Mouse (Mus musculus) layer of hippocampus, adult 9-10 months (tissue): ENCODE data around the gene Abhd14b.

Source experiments
- DNase-seq: peaks from one replicate; pipeline ENCODE4 v3.0.0; 2022; ENCODE audit warnings: low spot score

Gene Abhd14b

DNA sequence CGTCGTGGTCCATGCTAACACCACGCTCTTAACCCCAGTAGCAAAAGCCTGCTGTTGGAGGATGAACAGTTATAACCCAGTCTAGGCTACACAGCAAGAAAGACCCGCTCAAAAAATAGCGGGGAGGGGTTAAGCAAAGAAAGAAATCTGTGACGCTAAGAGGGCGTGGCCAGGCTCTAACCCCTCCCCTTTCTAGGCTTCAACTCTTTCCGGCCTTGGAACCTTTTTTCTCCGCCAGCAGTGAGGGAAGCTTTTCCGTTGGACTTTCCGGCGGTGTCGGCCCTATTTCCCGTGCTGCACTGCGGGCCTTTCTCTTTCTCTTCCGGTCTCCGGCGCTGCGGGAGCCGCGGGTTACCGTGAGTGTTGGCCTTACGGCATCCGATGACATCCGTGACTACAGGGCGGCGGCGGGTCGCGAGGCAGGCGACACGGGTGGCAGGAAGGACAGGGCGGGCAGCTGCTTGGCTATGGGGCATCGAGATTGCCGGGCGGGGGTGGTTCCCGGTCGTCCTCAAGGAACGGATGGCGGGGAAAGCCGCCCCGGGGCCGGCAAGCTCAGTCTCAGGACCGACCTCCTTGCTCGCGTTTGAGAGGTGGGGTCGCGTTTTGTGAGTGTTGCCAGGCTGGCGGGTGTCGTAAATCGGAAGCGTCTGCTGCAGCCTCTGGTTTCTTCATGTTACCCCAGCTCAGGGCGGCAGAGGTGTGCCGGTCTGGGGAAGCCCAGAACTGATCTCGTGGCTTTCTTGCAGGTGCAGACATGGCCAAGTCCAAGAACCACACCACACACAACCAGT lies 17.8 kb upstream of the Abhd14b start, which contains the start of gene Rpl29:
TSS of gene Rpl29 (plus strand) at position 234 of the 794 bp plus-strand sequence.
- DNase-seq: peak; percentile 90

DNA sequence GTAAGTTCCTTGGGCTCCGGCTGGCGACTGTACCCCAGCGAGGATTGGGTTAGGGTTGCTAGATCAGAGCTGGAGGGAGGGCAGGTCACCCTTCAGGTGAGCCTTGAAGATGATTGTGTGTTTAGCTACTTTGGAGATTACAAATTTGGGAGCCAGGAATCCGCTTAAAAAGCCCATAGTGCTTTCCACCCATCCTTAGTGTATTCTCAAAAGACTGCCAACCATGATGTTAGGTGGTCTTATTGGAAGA lies 17.3 kb upstream of the Abhd14b start:
- DNase-seq: no peak

- DNase-seq: no peak
These were observed 13.9 kb upstream of the Abhd14b start for GRCm38 (mm10) chr9:106433389-106433788.

DNA sequence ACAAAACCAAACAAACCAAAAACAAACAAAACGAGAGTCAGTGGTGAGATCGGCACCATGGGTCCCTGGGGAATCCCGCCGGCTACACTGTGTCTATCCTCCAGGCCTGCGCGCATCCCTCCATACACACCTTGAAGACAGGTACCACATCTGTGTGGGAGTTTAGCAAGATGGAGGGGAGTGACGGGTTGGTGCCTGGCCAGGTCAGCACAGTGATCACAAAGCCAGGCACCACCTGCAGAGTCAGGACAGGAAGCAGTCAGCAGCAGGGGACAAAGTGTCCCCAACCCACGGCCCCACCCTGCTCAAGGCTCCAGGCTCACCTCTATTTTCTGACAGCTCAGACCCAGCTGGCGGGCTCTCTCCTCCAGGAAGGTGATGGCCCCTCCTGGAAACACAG lies 10.7 kb upstream of the Abhd14b start:
- no peak for DNase-seq

- no peak for DNase-seq
These were observed 4.6 kb upstream of the Abhd14b start for GRCm38 (mm10) chr9:106442680-106443079.

GRCm38 (mm10) chr9:106444836-106445235 lies 2.4 kb upstream of the Abhd14b start:
- DNase-seq: no peak

DNA sequence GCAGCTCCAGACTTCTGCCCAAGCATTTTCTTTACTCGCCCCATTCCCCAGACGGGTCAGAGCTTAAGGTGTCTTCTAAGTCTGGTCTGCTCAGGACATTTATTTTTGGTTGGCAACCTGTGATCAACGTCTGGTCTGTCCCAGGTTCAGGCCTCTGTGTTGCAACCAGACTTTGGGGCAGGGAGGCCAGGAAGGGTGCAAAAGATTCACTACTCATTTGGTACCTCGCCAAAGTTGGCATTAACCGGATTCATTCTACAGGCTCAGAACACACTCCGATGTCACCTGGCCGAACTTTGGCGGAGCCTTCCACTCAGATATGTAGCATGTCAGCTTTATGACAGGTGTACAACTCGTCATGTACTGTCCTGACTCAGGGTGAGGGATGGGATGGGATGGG lies 692 bp downstream of the Abhd14b start:
- no peak for DNase-seq

GRCm38 (mm10) chr9:106448498-106449031 lies 1.3 kb downstream of the Abhd14b start:
- no peak for DNase-seq

- DNase-seq: no peak
These were observed 2.7 kb downstream of the Abhd14b start for GRCm38 (mm10) chr9:106449947-106450346.

DNA sequence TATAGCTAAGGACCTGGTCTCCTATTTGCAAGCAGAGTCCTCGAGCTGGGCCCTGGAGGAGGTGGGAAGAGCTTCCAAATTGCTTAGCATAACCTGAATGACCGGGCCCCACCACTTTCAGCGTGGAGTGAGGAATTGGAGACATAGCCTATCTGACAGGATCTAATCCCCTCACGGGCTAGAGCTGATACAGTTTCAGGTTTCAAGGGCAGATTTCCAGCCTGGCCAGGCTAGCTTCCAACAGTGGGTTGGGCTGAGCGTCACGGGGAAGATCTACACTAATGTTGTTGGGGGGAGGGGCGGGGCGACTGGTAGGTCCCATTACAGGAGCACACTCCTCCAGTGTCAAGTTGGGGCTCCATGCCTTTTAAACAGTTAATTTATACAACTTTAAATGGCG lies 3.4 kb downstream of the Abhd14b start:
- DNase-seq: no peak

- no peak for DNase-seq
These were observed 4.0 kb downstream of the Abhd14b start for GRCm38 (mm10) chr9:106451298-106451697.

DNA sequence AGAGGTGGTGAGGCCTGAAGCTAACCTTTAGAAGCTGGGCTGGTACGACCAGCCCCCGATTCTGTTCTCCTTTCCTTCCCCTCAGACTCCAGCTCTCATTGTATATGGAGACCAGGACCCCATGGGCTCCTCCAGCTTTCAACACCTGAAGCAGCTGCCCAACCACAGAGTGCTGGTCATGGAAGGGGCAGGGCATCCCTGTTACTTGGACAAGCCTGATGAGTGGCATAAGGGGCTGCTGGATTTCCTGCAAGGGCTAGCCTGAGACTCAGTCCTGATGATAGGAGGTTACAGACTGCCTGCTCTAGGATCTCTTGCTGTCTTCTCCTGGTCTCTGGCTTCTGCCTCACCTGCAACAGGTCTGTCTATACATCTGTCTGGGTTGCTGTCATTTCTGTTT lies 4.6 kb downstream of the Abhd14b start:
- DNase-seq: no peak

- DNase-seq: no peak
These were observed 5.1 kb downstream of the Abhd14b start for GRCm38 (mm10) chr9:106452351-106452750.

DNA sequence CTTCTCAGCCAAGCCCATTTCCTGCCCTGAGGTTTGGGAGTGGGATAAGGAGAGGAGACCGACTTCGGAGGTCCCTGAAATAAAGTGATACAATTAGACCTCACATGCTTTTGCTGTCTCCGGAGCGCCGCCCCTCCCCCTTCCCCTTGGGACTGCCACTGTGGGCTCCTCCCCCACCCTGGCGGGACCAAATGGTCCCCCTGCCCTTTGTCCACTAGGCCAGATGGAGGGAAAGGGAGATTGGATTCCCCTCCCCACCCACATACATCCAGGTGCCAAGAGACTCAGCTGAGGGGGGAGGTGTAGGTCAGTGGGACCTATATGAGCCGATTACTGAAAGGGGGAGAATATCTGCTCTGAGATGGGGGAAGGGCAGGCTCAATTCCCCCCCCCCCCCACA lies 5.6 kb downstream of the Abhd14b start:
- no peak for DNase-seq

DNA sequence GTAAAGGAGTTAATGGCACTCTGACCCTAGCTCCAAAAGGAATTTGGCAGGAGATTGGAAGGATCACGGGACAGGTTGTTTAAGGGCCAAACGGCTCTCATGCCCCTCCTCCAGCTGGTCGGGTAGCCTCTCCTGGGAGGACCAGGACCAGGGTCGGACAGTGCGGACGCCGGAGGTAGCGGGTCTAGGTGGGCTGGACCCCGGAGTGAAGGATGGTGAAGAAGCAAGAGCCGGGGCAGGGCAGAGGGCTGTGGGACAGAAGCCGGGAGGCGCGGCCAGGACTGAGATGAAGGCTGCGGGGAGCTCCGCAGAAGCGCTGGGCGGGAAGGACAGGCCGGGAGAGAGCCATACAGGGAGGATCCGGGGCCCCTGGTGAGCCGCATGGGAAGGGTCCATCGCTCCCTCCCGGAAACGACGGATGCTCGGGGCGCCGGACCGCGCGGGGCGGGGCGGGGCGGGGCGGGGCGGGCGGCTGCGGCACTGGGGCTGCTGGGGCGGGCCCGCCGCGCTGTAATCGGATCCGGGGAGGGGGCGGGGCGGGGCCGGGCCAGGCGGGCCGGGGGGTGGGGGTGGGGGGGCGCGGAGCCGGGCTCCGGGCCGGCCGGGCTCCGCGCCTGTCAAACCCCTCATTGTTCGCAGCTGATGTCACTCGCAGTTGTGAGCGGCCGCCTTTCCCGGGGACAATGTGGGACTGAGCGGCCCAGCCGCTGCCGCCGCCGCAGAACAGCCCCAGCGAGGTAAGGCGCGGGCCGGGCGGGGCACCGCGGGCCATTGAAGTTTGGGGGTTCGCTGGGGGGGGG lies 6.2 kb downstream of the Abhd14b start, which contains the start of gene Pcbp4:
TSS of gene Pcbp4 (plus strand) at position 21 of the 800 bp plus-strand sequence.
- no peak for DNase-seq

- DNase-seq: no peak
These were observed 7.0 kb downstream of the Abhd14b start for GRCm38 (mm10) chr9:106454071-106454761.

GRCm38 (mm10) chr9:106454888-106455681 lies 7.8 kb downstream of the Abhd14b start:
- no peak for DNase-seq

DNA sequence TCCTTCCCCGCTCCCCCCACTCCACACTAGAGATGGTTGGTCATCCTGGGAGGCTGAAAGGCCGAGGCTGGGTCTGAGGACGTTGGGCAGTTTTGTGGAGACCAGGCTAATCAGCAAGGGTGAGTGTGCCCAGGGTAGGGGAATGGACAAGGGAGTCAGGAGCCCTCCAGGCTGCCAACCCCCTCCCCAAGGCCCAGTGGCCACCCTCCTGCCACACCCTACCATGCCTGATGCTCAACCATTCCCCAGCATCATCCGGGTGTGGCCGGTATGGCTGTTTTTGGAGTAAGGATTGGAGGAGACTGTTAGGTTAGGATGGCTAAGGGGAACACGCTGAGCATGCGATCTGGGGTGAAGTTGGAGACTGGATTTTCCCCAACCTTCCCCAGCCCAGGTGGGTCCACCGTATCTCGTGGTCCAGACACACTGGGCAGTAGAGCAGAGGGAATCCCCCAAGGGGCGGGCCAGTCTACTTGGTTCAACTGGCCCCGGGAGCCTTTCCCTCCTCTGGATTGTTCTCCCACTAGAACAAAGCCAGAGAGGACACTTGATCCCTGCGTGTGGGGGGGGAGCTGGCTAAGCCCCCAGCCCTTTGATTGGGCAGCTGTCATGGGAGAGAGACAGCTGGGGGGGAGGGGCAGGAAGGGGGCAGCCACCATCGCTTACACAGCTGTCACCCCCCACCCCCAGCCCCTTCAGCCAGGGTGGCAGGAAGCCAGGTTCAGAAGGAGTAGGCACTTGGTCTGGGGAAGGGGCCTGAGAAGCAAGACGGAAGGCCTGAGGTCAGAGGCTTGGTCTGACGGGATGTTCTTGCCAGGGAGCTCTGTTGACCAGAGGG lies 9.3 kb downstream of the Abhd14b start:
- DNase-seq: no peak

- no peak for DNase-seq
These were observed 9.9 kb downstream of the Abhd14b start for GRCm38 (mm10) chr9:106457163-106457559.

DNA sequence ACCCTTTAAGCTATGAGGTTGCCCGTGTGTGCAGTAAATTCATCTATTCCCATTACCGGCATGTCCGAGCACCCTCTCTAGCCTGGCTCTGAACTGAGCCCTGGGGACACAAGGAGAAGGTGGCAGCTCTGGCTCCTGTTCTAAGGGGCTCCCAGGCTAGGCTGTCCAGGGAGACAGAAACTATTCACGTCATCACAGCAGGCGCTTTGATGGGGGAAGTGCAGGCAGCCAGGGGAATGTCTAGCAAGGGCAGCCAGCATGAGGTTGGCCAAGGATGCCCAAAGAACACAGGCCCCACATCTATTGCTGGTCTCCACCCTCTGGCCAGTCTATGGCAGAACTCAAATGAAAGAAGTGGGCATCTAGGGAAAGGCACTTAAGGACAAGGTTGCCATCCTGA lies 10.7 kb downstream of the Abhd14b start:
- no peak for DNase-seq

DNA sequence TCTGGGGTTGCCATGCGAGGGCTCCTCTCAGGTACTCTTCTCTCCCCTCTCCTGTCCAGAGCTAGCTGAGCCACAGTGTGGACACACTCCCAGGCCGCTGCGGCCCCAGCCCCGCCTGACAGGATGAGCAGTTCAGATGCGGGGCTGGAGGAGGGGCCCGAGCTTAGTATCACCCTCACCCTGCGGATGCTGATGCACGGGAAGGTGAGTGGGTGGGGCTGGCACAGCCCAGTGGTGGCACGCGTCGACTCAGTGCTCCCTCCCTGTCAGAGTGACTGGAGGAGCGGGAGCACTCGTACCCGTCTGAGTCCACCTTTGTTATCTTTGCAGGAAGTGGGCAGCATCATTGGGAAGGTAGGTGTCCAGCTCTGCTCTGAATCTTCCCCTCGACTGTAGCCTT lies 12.7 kb downstream of the Abhd14b start:
- no peak for DNase-seq
